In genomic region chr19:5273916-5274315, GRCm38 (mm10) we compare ENCODE assay signal across 7 mouse cellular contexts. TPM values are rescaled to one million over a fixed set of nuclear protein-coding genes. Genes with fewer than 3 reads are reported as not detected.
A peak's percentile ranks its signal among the peaks of the same experiment; 100 is the strongest.
DNase-seq lines count a peak whose midpoint lies in the region; ATAC-seq and TF ChIP-seq lines count a peak whose summit lies in the region.

No protein-coding gene starts in this region.

- peaks cover 51% of the 10 kb centered on the region for H3K36me3 ChIP-seq in E14TG2a.4 (ENCODE audit: insufficient read depth, low read length)
- peaks cover 46% of the 10 kb centered on the region for H3K36me3 ChIP-seq in heart, embryonic 15.5 days
- peaks cover 39% of the 10 kb centered on the region for H3K36me3 ChIP-seq in liver, embryonic 14.5 days (replicated peaks; ENCODE audit: control insufficient read depth, insufficient read depth, low read depth)

- H3K9ac ChIP-seq in heart, embryonic 15.5 days: 0 out of 2 replicates have a peak overlapping the region, but pooled peaks have one; percentile 96
- H3K9ac ChIP-seq in liver, embryonic 14.5 days (replicated peaks): no peak overlapping the region

- TF ChIP-seq CTCF in E14TG2a.4 (conservative IDR thresholded peaks at IDR 0.05; ENCODE audit: low read length): no peak
- no peak for TF ChIP-seq CTCF in liver, embryonic 14.5 days (IDR thresholded peaks at IDR 0.05; ENCODE audit: low read depth)

- peak overlapping the region; percentile 93; the same call in 1 of the 2 replicates for H3K4me2 ChIP-seq in heart, embryonic 15.5 days
- H3K4me2 ChIP-seq in liver, embryonic 14.5 days (ENCODE audit: low read depth): peak overlapping the region; percentile 92

- WGBS in heart, embryonic 15.5 days: 42% methylated on average over 4 of the region's 4 CpGs
- 49% methylated on average over 4 of the region's 4 CpGs for WGBS in liver, embryonic 14.5 days (ENCODE audit: insufficient replicate concordance)

- no peak for ATAC-seq in heart, embryonic 15.5 days (replicated peaks; ENCODE audit: insufficient number of reproducible peaks, insufficient read depth, low FRiP score, low read depth)
- no peak for ATAC-seq in liver, embryonic 14.5 days (ENCODE audit: insufficient read depth)

- TF ChIP-seq EP300 in liver, embryonic 14.5 days (IDR thresholded peaks at IDR 0.05; ENCODE audit: low read depth): no peak

- H3K4me1 ChIP-seq in E14TG2a.4 (replicated peaks; ENCODE audit: low read depth, low read length): peaks cover 63% of the 10 kb centered on the region
- peaks cover 42% of the 10 kb centered on the region for H3K4me1 ChIP-seq in heart, embryonic 15.5 days (replicated peaks)
- peaks cover 13 to 30% of the 10 kb centered on the region in 2 experiments for H3K4me1 ChIP-seq in liver, embryonic 14.5 days (replicated peaks; ENCODE audit: control insufficient read depth in 2 of 2, insufficient read depth in 2 of 2, low read length in 1 of 2)

- H3K4me3 ChIP-seq in E14TG2a.4 (replicated peaks; ENCODE audit: low read length): peak overlapping the region; percentile 93; the same call in 1 of the 2 replicates
- no peak overlapping the region for H3K4me3 ChIP-seq in heart, embryonic 15.5 days
- no peak overlapping the region; a peak in 1 of 4 replicates for H3K4me3 ChIP-seq in liver, embryonic 14.5 days (ENCODE audit: insufficient read depth in 1 of 2, low read depth in 2 of 2, low read length in 2 of 2)

- H3K9me3 ChIP-seq in E14TG2a.4 (ENCODE audit: low read length): no peaks in the 10 kb centered on the region
- H3K9me3 ChIP-seq in heart, embryonic 15.5 days (replicated peaks): no peaks in the 10 kb centered on the region
- no peaks in the 10 kb centered on the region for H3K9me3 ChIP-seq in liver, embryonic 14.5 days (ENCODE audit: control insufficient read depth, low read length)

- DNase-seq in 416B (ENCODE audit: low read depth): peak; percentile 32
- no peak for DNase-seq in liver, embryonic 14.5 days (ENCODE audit: low read depth in 3 of 3, low spot score in 3 of 3)
- no peak for DNase-seq in retina, postnatal 1 day
- no peak for DNase-seq in adrenal gland, adult 8-10 months
- no peak for DNase-seq in adrenal gland, adult (ENCODE audit: inconsistent age in 2 of 2, low spot score in 1 of 2)

- H3K27me3 ChIP-seq in E14TG2a.4 (ENCODE audit: insufficient read depth, low read length): 0 out of 2 replicates have a peak, but pooled peaks cover 4% of the 10 kb centered on the region
- no peaks in the 10 kb centered on the region for H3K27me3 ChIP-seq in heart, embryonic 15.5 days
- no peaks in the 10 kb centered on the region for H3K27me3 ChIP-seq in liver, embryonic 14.5 days (ENCODE audit: control insufficient read depth, insufficient read depth, low read length)

- peak overlapping the region; percentile 93 for H3K27ac ChIP-seq in heart, embryonic 15.5 days
- H3K27ac ChIP-seq in liver, embryonic 14.5 days: peak overlapping the region; percentile 64; the same call in 1 of the 2 replicates

RNA-seq across cellular contexts. Expression of gene Pacs1, which starts 1.0 kb away (rescaled TPM):
- 15.1 and 21.6 TPM in 2 replicates for polyA plus RNA-seq in heart, embryonic 15.5 days (2015; fragmentation: Nextera tagmentation; extraction: Ambion mirVana)
- polyA plus RNA-seq in liver, embryonic 14.5 days (2012; rRNA removed): 8.3 and 10.5 TPM in 2 replicates
- 8.2 and 9.9 TPM in 2 replicates for polyA plus RNA-seq in liver, embryonic 14.5 days (2014; fragmentation: Nextera tagmentation; extraction: Ambion mirVana)
- 10 to 100 TPM; 23.9 to 35.0 (median 29.7) TPM for total RNA-seq in adrenal gland, adult 8-10 months (2022)

RNA-seq across cellular contexts. Expression of gene Sf3b2, which starts 21.3 kb away (rescaled TPM):
- 195 and 216 TPM in 2 replicates for polyA plus RNA-seq in heart, embryonic 15.5 days (2015; fragmentation: Nextera tagmentation; extraction: Ambion mirVana)
- polyA plus RNA-seq in liver, embryonic 14.5 days (2012; rRNA removed): 45.0 and 52.5 TPM in 2 replicates
- 98.4 and 116 TPM in 2 replicates for polyA plus RNA-seq in liver, embryonic 14.5 days (2014; fragmentation: Nextera tagmentation; extraction: Ambion mirVana)
- 100 to 1,000 TPM; 179 to 198 (median 191) TPM for total RNA-seq in adrenal gland, adult 8-10 months (2022)

RNA-seq across cellular contexts. Expression of gene Gal3st3, which starts 24.2 kb away (rescaled TPM):
- 7.3 and 7.7 TPM in 2 replicates for polyA plus RNA-seq in heart, embryonic 15.5 days (2015; fragmentation: Nextera tagmentation; extraction: Ambion mirVana)
- polyA plus RNA-seq in liver, embryonic 14.5 days (2012; rRNA removed): 0.03 and 0.08 TPM in 2 replicates
- 0.04 TPM in 1 of 2 replicates, not detected in the other for polyA plus RNA-seq in liver, embryonic 14.5 days (2014; fragmentation: Nextera tagmentation; extraction: Ambion mirVana)
- total RNA-seq in adrenal gland, adult 8-10 months (2022): under 1 TPM; 0.09 to 0.62 (median 0.30) TPM
